Mouse (Mus musculus) hindbrain, embryonic 16.5 days (tissue): ENCODE data around the gene Tob1. TPM values are rescaled to one million over a fixed set of nuclear protein-coding genes. Genes with fewer than 3 reads are reported as not detected.

Experiments
- ATAC-seq: fragments of 200-750 bp; cut with Nextera tagmentation; 2 replicates; pipeline ENCODE4 v1.8.0; 2017; ENCODE audit warnings: moderate TSS enrichment, moderate library complexity
- H3K27ac ChIP-seq: fragments of 300-500 bp; sonication (generic); 2 replicates; pipeline ENCODE4 v1.5.1; 2014; ENCODE audit warnings: low read depth, mild to moderate bottlenecking, control low read depth, low read length, moderate library complexity
- H3K27me3 ChIP-seq: fragments of 300-500 bp; sonication (generic); replicated peaks from 2 replicates; pipeline ENCODE4 v1.6.1; 2014; ENCODE audit warnings: low read length; ENCODE audit not compliant: control insufficient read depth, insufficient read depth
- H3K36me3 ChIP-seq: fragments of 300-500 bp; sonication (generic); 2 replicates; pipeline ENCODE4 v1.6.1; 2014; ENCODE audit warnings: mild to moderate bottlenecking, low read length, moderate library complexity, mixed read lengths; ENCODE audit not compliant: control insufficient read depth, insufficient read depth
- H3K4me1 ChIP-seq: fragments of 300-500 bp; sonication (generic); 2 replicates; pipeline ENCODE4 v1.6.1; 2014; ENCODE audit warnings: low read depth, low read length; ENCODE audit not compliant: control insufficient read depth, insufficient read depth
- H3K4me2 ChIP-seq: fragments of 300-500 bp; sonication (generic); 2 replicates; pipeline ENCODE4 v1.6.1; 2014; ENCODE audit warnings: mild to moderate bottlenecking, low read length, control low read depth, moderate library complexity
- H3K4me3 ChIP-seq: fragments of 300-500 bp; sonication (generic); 2 replicates; pipeline ENCODE4 v1.5.1; 2014; ENCODE audit warnings: mild to moderate bottlenecking, low read length, control low read depth, moderate library complexity
- H3K9ac ChIP-seq: fragments of 300-500 bp; sonication (generic); 2 replicates; pipeline ENCODE4 v1.6.1; 2014; ENCODE audit warnings: low read depth, mild to moderate bottlenecking, control low read depth, low read length, moderate library complexity
- H3K9me3 ChIP-seq: fragments of 300-500 bp; sonication (generic); 2 replicates; pipeline ENCODE4 v1.6.1; 2014; ENCODE audit warnings: mild to moderate bottlenecking, low read length, moderate library complexity; ENCODE audit not compliant: control insufficient read depth
- WGBS: fragments of 180-500 bp; shearing (Covaris S2); extraction: QIAGEN DNeasy Blood & Tissue Kit; methylation state at CpG from one replicate; pipeline ENCODE4 v1.1.7; 2014; 5-methylcytosine and 5-hydroxymethylcytosine counted together
- polyA plus RNA-seq: library from polyadenylated mRNA; unstranded; fragments of >200 nt; fragmentation: Nextera tagmentation; extraction: Ambion mirVana; gene quantifications from 2 replicates; pipeline ENCODE4 v1.2.1, GENCODE M21; 2015

Tob1 gene
- polyA plus RNA-seq, 1 experiment from 2014 or later: 29.1 TPM

DNA sequence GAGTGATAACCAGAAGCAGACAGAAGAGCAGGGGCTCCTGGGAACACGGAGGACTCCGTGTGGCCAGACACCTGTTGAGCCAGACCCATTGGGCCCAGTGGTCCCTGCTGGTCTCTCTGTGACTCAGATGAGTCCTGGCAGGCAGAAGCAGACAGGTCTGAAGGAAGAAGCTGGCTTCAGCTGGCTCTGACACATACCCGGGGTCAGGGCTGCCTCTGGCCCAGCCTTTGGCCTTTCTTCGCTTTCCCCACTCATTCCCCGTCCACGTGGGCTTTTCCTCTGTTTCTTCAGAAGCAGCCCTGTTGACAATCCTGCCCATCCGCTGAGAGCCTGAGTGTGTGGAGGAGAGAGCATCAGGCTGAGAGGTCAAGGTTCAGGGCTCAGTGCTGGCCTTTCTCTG lies 36.0 kb upstream of the Tob1 start:
- 62% methylated on average over 7 of the region's 7 CpGs for WGBS
- Histone ChIP-seq H3K27ac (no peak overlapping the region), H3K4me1 (peaks cover 5% of the 10 kb centered on the region; the same call in 1 of the 2 replicates), H3K27me3 (no peaks in the 10 kb centered on the region), H3K36me3 (no peaks in the 10 kb centered on the region), H3K4me3 (no peak overlapping the region), H3K9me3 (no peaks in the 10 kb centered on the region), H3K9ac (no peak overlapping the region), H3K4me2 (no peak overlapping the region)
- no peak for ATAC-seq

DNA sequence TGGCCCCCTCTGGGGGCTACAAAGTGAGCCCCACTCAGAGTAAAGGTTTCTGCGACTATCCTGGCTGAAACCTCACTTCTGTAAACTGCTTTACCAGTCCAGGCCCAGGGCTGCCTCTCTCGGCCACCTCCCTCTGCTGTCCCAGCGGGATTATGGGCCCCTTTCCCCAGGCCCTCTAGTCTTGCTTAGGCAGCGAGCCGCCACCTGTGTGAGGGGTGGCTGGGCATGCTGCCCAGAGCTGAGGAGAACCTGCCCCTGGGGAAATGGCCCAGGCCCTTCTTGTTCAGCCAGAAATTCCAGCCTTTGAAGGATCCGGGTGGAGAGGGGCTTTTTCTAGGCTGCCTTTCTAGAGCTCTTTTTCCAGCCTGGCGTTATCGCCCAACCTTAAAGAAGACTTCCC lies 35.6 kb upstream of the Tob1 start:
- H3K36me3 ChIP-seq: no peaks in the 10 kb centered on the region
- H3K27ac ChIP-seq: no peak overlapping the region
- H3K4me3 ChIP-seq: no peak overlapping the region
- no peaks in the 10 kb centered on the region for H3K9me3 ChIP-seq
- ATAC-seq: 0 out of 2 replicates have a peak, but pooled peaks have one; percentile 34
- peaks cover 5% of the 10 kb centered on the region; the same call in 1 of the 2 replicates for H3K4me1 ChIP-seq
- H3K9ac ChIP-seq: no peak overlapping the region
- no peaks in the 10 kb centered on the region for H3K27me3 ChIP-seq
- 50% methylated on average over 8 of the region's 8 CpGs for WGBS
- no peak overlapping the region for H3K4me2 ChIP-seq

DNA sequence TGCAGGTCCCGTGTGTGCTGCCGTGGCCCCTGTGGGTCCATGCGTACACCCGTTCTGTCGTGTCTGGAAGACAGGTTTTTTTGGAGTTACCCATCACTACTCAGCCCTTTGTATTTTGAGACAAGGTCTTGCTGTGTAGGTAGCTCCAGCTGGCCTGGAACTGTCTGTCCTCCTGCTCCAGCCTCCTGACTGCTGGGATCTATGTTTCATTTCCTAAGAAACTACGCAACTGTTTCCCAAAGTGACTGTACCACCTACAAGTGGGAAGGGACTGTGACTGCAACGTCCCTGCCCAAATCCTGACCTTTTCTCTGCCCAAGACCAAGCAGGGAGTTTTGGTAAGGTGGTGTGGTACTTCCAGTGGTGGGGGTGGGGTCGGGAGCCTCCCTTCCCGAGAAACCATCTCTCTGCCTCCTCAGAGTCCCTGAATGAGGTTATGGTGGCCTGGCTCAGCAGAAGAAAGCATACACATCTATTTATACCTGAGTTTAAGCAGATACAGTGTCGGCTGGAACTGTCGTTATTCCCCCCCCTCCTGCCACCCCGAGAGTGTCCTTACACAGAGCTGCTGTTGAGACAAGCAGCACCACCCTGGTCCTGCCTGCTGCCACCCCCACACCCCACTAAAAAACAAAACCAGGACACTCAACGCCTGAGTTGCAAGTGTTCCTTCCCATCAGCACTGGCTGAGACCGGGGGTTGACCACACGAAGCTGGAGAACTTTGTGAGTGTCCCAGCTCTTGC lies 33.2 kb upstream of the Tob1 start:
- WGBS: 80% methylated on average over 15 of the region's 15 CpGs
- Histone ChIP-seq H3K4me2 (no peak overlapping the region), H3K9me3 (no peaks in the 10 kb centered on the region), H3K9ac (no peak overlapping the region), H3K4me3 (no peak overlapping the region), H3K36me3 (no peaks in the 10 kb centered on the region), H3K27me3 (no peaks in the 10 kb centered on the region), H3K27ac (no peak overlapping the region), H3K4me1 (peaks cover 5% of the 10 kb centered on the region; the same call in 1 of the 2 replicates)
- ATAC-seq: no peak

DNA sequence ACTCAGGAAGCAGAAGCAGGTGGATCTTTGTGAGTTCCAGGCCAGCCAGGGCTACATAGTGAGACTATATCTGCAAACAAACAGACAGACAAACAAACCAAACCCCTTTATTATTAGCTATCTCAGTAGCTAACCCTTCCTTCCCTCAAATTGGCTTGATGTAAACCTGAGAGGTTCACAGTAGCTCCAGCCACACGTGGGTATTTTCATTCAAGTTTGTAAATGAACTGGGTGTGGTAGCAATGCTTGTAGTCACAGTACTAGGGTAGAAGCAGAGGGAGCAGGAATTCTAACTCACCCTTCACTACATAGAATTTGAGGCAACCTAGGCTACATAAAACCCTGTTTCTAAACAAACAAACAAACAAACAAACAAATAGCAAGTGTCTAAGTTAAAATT lies 31.5 kb upstream of the Tob1 start:
- Histone ChIP-seq H3K4me1 (peaks cover 5% of the 10 kb centered on the region; the same call in 1 of the 2 replicates), H3K9me3 (no peaks in the 10 kb centered on the region), H3K36me3 (no peaks in the 10 kb centered on the region), H3K9ac (no peak overlapping the region), H3K27me3 (no peaks in the 10 kb centered on the region), H3K4me3 (no peak overlapping the region), H3K27ac (no peak overlapping the region), H3K4me2 (no peak overlapping the region)
- WGBS: 7% methylated on average over 1 of the region's 1 CpGs
- no peak for ATAC-seq

DNA sequence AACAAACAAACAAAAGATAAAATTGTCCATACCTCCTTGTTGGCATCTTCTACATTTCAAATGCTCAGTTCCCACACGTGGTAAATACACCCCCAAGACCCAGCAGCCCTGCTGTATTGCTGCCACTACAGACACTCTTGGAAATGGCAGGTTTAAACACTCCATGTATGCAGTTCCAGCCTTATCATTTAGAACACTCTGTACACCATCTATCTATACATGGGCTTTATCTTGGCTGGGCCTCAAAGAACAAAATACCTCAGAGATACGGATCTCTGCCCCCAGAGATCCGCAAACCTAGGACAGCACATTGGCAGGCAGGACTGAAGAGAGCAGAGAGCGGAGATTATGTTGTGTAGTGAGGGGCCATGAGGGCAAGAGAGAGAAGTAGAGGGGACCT lies 31.1 kb upstream of the Tob1 start:
- no peaks in the 10 kb centered on the region for H3K9me3 ChIP-seq
- H3K4me3 ChIP-seq: no peak overlapping the region
- no peak overlapping the region for H3K4me2 ChIP-seq
- H3K4me1 ChIP-seq: peaks cover 5% of the 10 kb centered on the region; the same call in 1 of the 2 replicates
- no peaks in the 10 kb centered on the region for H3K27me3 ChIP-seq
- H3K36me3 ChIP-seq: no peaks in the 10 kb centered on the region
- no peak for ATAC-seq
- H3K9ac ChIP-seq: no peak overlapping the region
- no peak overlapping the region for H3K27ac ChIP-seq
- WGBS: 79% methylated on average over 4 of the region's 4 CpGs

DNA sequence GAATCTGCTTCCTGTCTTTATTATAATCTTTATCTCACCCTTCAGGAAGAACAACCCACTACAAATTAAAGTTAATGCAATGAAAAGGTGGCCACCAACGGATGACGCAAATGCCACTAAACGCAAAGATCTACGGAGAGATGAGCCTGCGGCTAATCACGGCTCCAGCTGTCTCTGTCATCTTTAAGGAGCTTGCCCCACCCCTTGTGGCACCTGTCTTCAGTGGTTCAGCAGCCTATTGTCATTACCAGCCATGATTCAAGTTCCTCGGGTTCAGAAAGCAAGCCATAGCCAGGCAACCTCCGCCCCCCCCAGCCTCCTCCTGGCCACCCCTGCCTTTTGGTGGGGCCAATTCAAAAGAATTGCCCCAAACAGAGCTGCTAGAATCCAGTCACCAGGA lies 29.6 kb upstream of the Tob1 start:
- ATAC-seq: no peak
- 94% methylated on average over 8 of the region's 8 CpGs for WGBS
- H3K4me3 ChIP-seq: no peak overlapping the region

DNA sequence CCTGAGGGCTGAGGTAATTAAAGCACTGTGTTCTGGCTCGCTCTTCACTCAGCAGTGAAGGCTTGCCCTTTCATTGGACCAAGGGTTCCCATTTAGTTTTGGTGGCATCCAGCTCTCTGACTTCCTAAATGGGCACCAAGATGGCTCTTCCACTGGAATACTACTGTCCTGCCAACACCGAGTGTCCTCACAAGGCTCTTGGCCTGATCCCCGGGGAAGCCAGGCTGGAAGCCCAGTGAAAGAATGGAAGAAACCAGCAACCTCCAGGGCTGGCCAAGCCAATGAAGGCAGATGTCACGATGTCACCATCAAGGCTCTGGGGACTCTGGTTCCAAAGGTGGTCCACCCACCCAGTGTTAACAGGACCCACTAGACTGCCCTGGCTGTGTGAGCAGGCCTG lies 28.5 kb upstream of the Tob1 start:
- H3K36me3 ChIP-seq: no peaks in the 10 kb centered on the region
- H3K4me2 ChIP-seq: no peak overlapping the region
- H3K4me3 ChIP-seq: no peak overlapping the region
- no peak overlapping the region for H3K9ac ChIP-seq
- no peak overlapping the region for H3K27ac ChIP-seq
- H3K9me3 ChIP-seq: no peaks in the 10 kb centered on the region
- no peaks in the 10 kb centered on the region for H3K27me3 ChIP-seq
- WGBS: 90% methylated on average over 4 of the region's 4 CpGs
- H3K4me1 ChIP-seq: no peaks in the 10 kb centered on the region
- ATAC-seq: no peak

More for the DNA sequence above, 29.6 kb upstream of the Tob1 start:
- H3K27me3 ChIP-seq: no peaks in the 10 kb centered on the region
- no peak overlapping the region for H3K27ac ChIP-seq
- no peak overlapping the region for H3K4me2 ChIP-seq
- H3K9ac ChIP-seq: no peak overlapping the region
- no peaks in the 10 kb centered on the region for H3K4me1 ChIP-seq
- no peaks in the 10 kb centered on the region for H3K36me3 ChIP-seq
- no peaks in the 10 kb centered on the region for H3K9me3 ChIP-seq

DNA sequence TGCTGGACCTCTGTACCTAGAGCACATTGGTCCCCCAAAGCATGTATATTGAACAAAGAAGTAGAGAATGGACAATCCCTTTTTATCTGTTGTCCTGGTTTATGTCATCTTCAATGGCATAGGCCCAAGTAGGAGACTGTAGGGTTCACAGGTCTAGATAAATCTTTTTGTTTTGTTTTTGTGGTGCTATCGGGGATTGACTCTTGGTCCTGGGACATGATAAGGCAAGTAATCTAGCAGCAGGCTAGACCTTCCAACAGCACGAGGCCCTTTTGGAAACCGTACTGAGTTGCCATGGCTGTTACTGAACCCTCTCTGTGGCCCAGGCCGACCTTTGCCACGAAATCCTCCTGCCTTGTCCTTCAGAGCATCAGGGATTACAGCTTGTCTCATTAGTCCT lies 28.1 kb upstream of the Tob1 start:
- Histone ChIP-seq H3K27ac (no peak overlapping the region), H3K36me3 (no peaks in the 10 kb centered on the region), H3K27me3 (no peaks in the 10 kb centered on the region), H3K9ac (no peak overlapping the region), H3K4me2 (no peak overlapping the region), H3K9me3 (no peaks in the 10 kb centered on the region), H3K4me3 (no peak overlapping the region), H3K4me1 (no peaks in the 10 kb centered on the region)
- ATAC-seq: no peak
- WGBS: 91% methylated on average over 5 of the region's 5 CpGs

DNA sequence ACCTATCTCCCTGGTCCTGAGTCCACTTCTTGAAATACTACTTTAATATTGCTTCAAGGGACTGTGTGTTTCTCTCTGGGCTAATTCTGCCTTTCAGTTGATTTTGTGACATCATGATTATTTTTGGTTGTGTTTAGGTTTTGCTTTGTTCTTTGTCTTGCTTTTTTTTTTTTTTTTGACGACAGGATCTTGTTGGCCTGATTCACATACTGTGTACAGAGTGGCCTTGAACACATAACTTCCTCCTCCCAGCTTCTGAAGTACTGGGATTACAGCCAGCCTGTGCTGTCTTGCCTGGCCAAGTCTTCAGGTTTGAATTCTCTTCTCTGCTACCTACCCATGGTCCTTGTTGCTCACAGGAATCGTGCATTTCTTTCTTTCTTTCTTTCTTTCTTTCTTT lies 27.6 kb upstream of the Tob1 start:
- H3K9ac ChIP-seq: no peak overlapping the region
- no peak overlapping the region for H3K4me3 ChIP-seq
- H3K4me1 ChIP-seq: no peaks in the 10 kb centered on the region
- H3K4me2 ChIP-seq: no peak overlapping the region
- no peak for ATAC-seq
- WGBS: 70% methylated on average over 2 of the region's 2 CpGs
- no peaks in the 10 kb centered on the region for H3K27me3 ChIP-seq
- no peaks in the 10 kb centered on the region for H3K36me3 ChIP-seq
- no peaks in the 10 kb centered on the region for H3K9me3 ChIP-seq
- H3K27ac ChIP-seq: no peak overlapping the region
